ENCODE assay signal across 8 mouse cellular contexts in the genomic region with DNA sequence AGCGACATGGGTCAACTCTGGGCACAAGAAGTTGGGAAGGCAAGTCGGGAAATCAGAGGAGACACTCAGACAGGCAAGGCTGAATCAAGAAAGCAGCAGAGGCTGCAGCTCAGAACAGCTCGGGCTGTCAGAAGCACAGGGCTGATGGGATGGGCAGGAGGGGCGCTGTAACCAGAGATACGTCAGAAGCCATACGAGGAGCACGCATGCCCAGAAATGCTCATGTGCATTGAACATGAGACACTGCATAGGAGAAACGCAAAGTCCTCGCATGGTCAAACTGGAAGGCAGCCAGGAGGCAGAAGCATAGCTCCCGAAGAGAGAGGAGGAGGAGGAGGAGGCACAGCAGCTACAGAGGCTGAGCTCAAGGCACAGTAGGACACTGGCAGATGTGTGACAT. TPM values are rescaled to one million over a fixed set of nuclear protein-coding genes. Genes with fewer than 3 reads are reported as not detected.
DNase-seq lines count a peak whose midpoint lies in the region; ATAC-seq and TF ChIP-seq lines count a peak whose summit lies in the region.

No protein-coding gene starts in this region.

- ATAC-seq in limb, embryonic 13.5 days (ENCODE audit: low FRiP score, low read depth), result peak; percentile 66; the same call in 1 of the 2 replicates

- no peak for DNase-seq in limb, embryonic 10.5 days (ENCODE audit: low spot score)
- peak; percentile 45 to 66 for DNase-seq in frontal cortex, postnatal 10 days (ENCODE audit: low spot score in 2 of 2)
- DNase-seq in left cerebral cortex, adult 18-20 months (ENCODE audit: low spot score in 2 of 2), result peak; percentile 77 to 83
- peak; percentile 85 to 90 for DNase-seq in right cerebral cortex, postnatal 10 days (ENCODE audit: low spot score in 2 of 2)
- no peak for DNase-seq in spleen, adult 12 weeks (ENCODE audit: low spot score)
- DNase-seq in embryo, embryonic 9.5 days (ENCODE audit: extremely low spot score), result no peak
- DNase-seq in kidney, adult 2 months, result no peak

- H3K9me3 ChIP-seq in limb, embryonic 13.5 days, result no peaks in the 10 kb centered on the region
- H3K9me3 ChIP-seq in limb, embryonic 10.5 days (replicated peaks), result no peaks in the 10 kb centered on the region

- peak overlapping the region; percentile 30; the same call in 1 of the 2 replicates for H3K4me2 ChIP-seq in limb, embryonic 13.5 days (replicated peaks)

- H3K27ac ChIP-seq in limb, embryonic 13.5 days, result no peak overlapping the region
- no peak overlapping the region for H3K27ac ChIP-seq in limb, embryonic 10.5 days
- no peak overlapping the region for H3K27ac ChIP-seq in kidney, adult 2 months (ENCODE audit: insufficient read depth, low read depth, low read length)

- H3K36me3 ChIP-seq in limb, embryonic 13.5 days, result peaks cover 22% of the 10 kb centered on the region
- H3K36me3 ChIP-seq in limb, embryonic 10.5 days, result peaks cover 16% of the 10 kb centered on the region
- no peaks in the 10 kb centered on the region for H3K36me3 ChIP-seq in kidney, adult 2 months (ENCODE audit: control insufficient read depth, insufficient read depth, low read length)

- TF ChIP-seq CTCF in kidney, adult 2 months (conservative IDR thresholded peaks at IDR 0.05; ENCODE audit: insufficient read depth, insufficient read length, low read depth, low read length), result no peak

- no peak overlapping the region for H3K9ac ChIP-seq in limb, embryonic 13.5 days

- H3K4me1 ChIP-seq in limb, embryonic 13.5 days, result peaks cover 27% of the 10 kb centered on the region
- H3K4me1 ChIP-seq in limb, embryonic 10.5 days, result peaks cover 7% of the 10 kb centered on the region; the same call in 1 of the 2 replicates
- H3K4me1 ChIP-seq in kidney, adult 2 months (ENCODE audit: control insufficient read depth, insufficient read depth, low read length), result no peaks in the 10 kb centered on the region; the same call in 1 of the 2 replicates

- no peak overlapping the region for H3K4me3 ChIP-seq in limb, embryonic 13.5 days
- H3K4me3 ChIP-seq in limb, embryonic 10.5 days, result no peak overlapping the region
- H3K4me3 ChIP-seq in kidney, adult 2 months (ENCODE audit: insufficient read depth, low read depth, low read length), result no peak overlapping the region

- TF ChIP-seq POLR2A in kidney, adult 2 months (IDR thresholded peaks at IDR 0.05; ENCODE audit: low read depth, low read length), result no peak

- WGBS in limb, embryonic 13.5 days, result 43% methylated on average over 10 of the region's 10 CpGs
- WGBS in limb, embryonic 10.5 days, result 68% methylated on average over 10 of the region's 10 CpGs
- WGBS in kidney, adult 2 months, result 45% methylated on average over 10 of the region's 10 CpGs

- no peaks in the 10 kb centered on the region for H3K27me3 ChIP-seq in limb, embryonic 13.5 days
- H3K27me3 ChIP-seq in limb, embryonic 10.5 days (ENCODE audit: low read depth, poor library complexity, severe bottlenecking), result no peaks in the 10 kb centered on the region
- no peaks in the 10 kb centered on the region for H3K27me3 ChIP-seq in kidney, adult 2 months (replicated peaks; ENCODE audit: control insufficient read depth, insufficient read depth, low read length)

RNA-seq across cellular contexts. Expression of gene Pitpnb, which starts 38.9 kb away (rescaled TPM):
- 114 and 116 TPM in 2 replicates for polyA plus RNA-seq in limb, embryonic 13.5 days (2015; fragmentation: Nextera tagmentation; extraction: Ambion mirVana)
- 136 and 137 TPM in 2 replicates for polyA plus RNA-seq in limb, embryonic 10.5 days (2016; fragmentation: Nextera tagmentation; extraction: Ambion mirVana)
- 10 to 100 TPM; 84.7 to 86.5 TPM for total RNA-seq in left cerebral cortex, adult 18-20 months (2021)
- 47.4 and 54.1 TPM in 2 replicates for polyA plus RNA-seq in kidney, adult 2 months (2012; rRNA removed)

Comparison
In these comparisons a context has a peak if more than half of its experiments do, and no peak if none do; other contexts are left out.
1. DNase-seq: peak in frontal cortex, postnatal 10 days (2 of 2), left cerebral cortex, adult 18-20 months (2 of 2) and right cerebral cortex, postnatal 10 days (2 of 2); none in limb, embryonic 10.5 days (single experiment), spleen, adult 12 weeks (single experiment), embryo, embryonic 9.5 days (single experiment) and kidney, adult 2 months (single experiment).